Mouse (Mus musculus): ENCODE measurements at regions not wholly inside any gene's neighbourhood (a gene's known extent, or its start where the extent isn't known, plus 50 kb on each side); places are given as distances from the start of the nearest gene placed in this dataset.

GRCm38 (mm10) chr17:4661996-4662395, 332.1 kb upstream of the Arid1b start:
- no peaks in the 10 kb centered on the region for H3K36me3 ChIP-seq (replicated peaks; ENCODE audit: low read length)
- H3K27me3 ChIP-seq (replicated peaks), result no peaks in the 10 kb centered on the region
- no peaks in the 10 kb centered on the region for H3K9me3 ChIP-seq
- TF ChIP-seq GATA1 (IDR thresholded peaks at IDR 0.05; ENCODE audit: borderline replicate concordance, low read length) (no peak), FLI1 (IDR thresholded peaks at IDR 0.05; ENCODE audit: low read length) (no peak)
- H3K4me3 ChIP-seq (replicated peaks), result no peak overlapping the region
- no peaks in the 10 kb centered on the region for H3K4me1 ChIP-seq

GRCm38 (mm10) chr17:4668511-4668910, 325.6 kb upstream of the Arid1b start:
- Histone ChIP-seq H3K4me3 (replicated peaks) (no peak overlapping the region), H3K36me3 (replicated peaks; ENCODE audit: low read length) (no peaks in the 10 kb centered on the region), H3K27me3 (replicated peaks) (no peaks in the 10 kb centered on the region), H3K9me3 (no peaks in the 10 kb centered on the region), H3K4me1 (no peaks in the 10 kb centered on the region)
- TF ChIP-seq GATA1 (IDR thresholded peaks at IDR 0.05; ENCODE audit: borderline replicate concordance, low read length) (no peak), FLI1 (IDR thresholded peaks at IDR 0.05; ENCODE audit: low read length) (no peak)

GRCm38 (mm10) chr17:4673271-4673670, 320.9 kb upstream of the Arid1b start:
- TF ChIP-seq FLI1 (IDR thresholded peaks at IDR 0.05; ENCODE audit: low read length) (no peak), GATA1 (IDR thresholded peaks at IDR 0.05; ENCODE audit: borderline replicate concordance, low read length) (no peak)
- no peaks in the 10 kb centered on the region for H3K4me1 ChIP-seq
- no peaks in the 10 kb centered on the region for H3K36me3 ChIP-seq (replicated peaks; ENCODE audit: low read length)
- H3K9me3 ChIP-seq, result no peaks in the 10 kb centered on the region
- H3K4me3 ChIP-seq (replicated peaks), result no peak overlapping the region
- no peaks in the 10 kb centered on the region for H3K27me3 ChIP-seq (replicated peaks)

GRCm38 (mm10) chr17:4706421-4706820, 287.7 kb upstream of the Arid1b start:
- Histone ChIP-seq H3K4me1 (no peaks in the 10 kb centered on the region), H3K36me3 (replicated peaks; ENCODE audit: low read length) (no peaks in the 10 kb centered on the region), H3K9me3 (no peaks in the 10 kb centered on the region), H3K4me3 (replicated peaks) (no peak overlapping the region), H3K27me3 (replicated peaks) (no peaks in the 10 kb centered on the region)
- TF ChIP-seq FLI1 (IDR thresholded peaks at IDR 0.05; ENCODE audit: low read length) (no peak), GATA1 (IDR thresholded peaks at IDR 0.05; ENCODE audit: borderline replicate concordance, low read length) (no peak)

GRCm38 (mm10) chr17:4721061-4721460, 273.1 kb upstream of the Arid1b start:
- Histone ChIP-seq H3K4me1 (peaks cover 19% of the 10 kb centered on the region), H3K36me3 (replicated peaks; ENCODE audit: low read length) (no peaks in the 10 kb centered on the region), H3K4me3 (replicated peaks) (no peak overlapping the region), H3K9me3 (no peaks in the 10 kb centered on the region), H3K27me3 (replicated peaks) (no peaks in the 10 kb centered on the region)
- TF ChIP-seq GATA1 (IDR thresholded peaks at IDR 0.05; ENCODE audit: borderline replicate concordance, low read length), result no peak
- no peak for TF ChIP-seq FLI1 (IDR thresholded peaks at IDR 0.05; ENCODE audit: low read length)

GRCm38 (mm10) chr17:4724031-4724430, 270.1 kb upstream of the Arid1b start:
- Histone ChIP-seq H3K36me3 (replicated peaks; ENCODE audit: low read length) (no peaks in the 10 kb centered on the region), H3K9me3 (no peaks in the 10 kb centered on the region), H3K4me1 (peaks cover 33% of the 10 kb centered on the region), H3K4me3 (replicated peaks) (no peak overlapping the region), H3K27me3 (replicated peaks) (no peaks in the 10 kb centered on the region)
- TF ChIP-seq FLI1 (IDR thresholded peaks at IDR 0.05; ENCODE audit: low read length), result no peak

- Histone ChIP-seq H3K9me3 (no peaks in the 10 kb centered on the region), H3K27me3 (replicated peaks) (no peaks in the 10 kb centered on the region), H3K36me3 (replicated peaks; ENCODE audit: low read length) (no peaks in the 10 kb centered on the region), H3K4me3 (replicated peaks) (no peak overlapping the region), H3K4me1 (peaks cover 33% of the 10 kb centered on the region)
- no peak for TF ChIP-seq FLI1 (IDR thresholded peaks at IDR 0.05; ENCODE audit: low read length)
- TF ChIP-seq GATA1 (IDR thresholded peaks at IDR 0.05; ENCODE audit: borderline replicate concordance, low read length), result no peak
These were observed 267.8 kb upstream of the Arid1b start for GRCm38 (mm10) chr17:4726331-4726741.

GRCm38 (mm10) chr17:4734412-4734881, 259.7 kb upstream of the Arid1b start:
- H3K4me3 ChIP-seq (replicated peaks), result no peak overlapping the region
- H3K36me3 ChIP-seq (replicated peaks; ENCODE audit: low read length), result no peaks in the 10 kb centered on the region
- H3K4me1 ChIP-seq, result peaks cover 9% of the 10 kb centered on the region; the same call in 1 of the 2 replicates
- H3K9me3 ChIP-seq, result no peaks in the 10 kb centered on the region
- TF ChIP-seq FLI1 (IDR thresholded peaks at IDR 0.05; ENCODE audit: low read length), result no peak
- TF ChIP-seq GATA1 (IDR thresholded peaks at IDR 0.05; ENCODE audit: borderline replicate concordance, low read length), result no peak
- H3K27me3 ChIP-seq (replicated peaks), result no peaks in the 10 kb centered on the region

- no peak for TF ChIP-seq GATA1 (IDR thresholded peaks at IDR 0.05; ENCODE audit: borderline replicate concordance, low read length)
- no peak for TF ChIP-seq FLI1 (IDR thresholded peaks at IDR 0.05; ENCODE audit: low read length)
- Histone ChIP-seq H3K4me3 (replicated peaks) (no peak overlapping the region), H3K9me3 (no peaks in the 10 kb centered on the region), H3K27me3 (replicated peaks) (no peaks in the 10 kb centered on the region), H3K36me3 (replicated peaks; ENCODE audit: low read length) (no peaks in the 10 kb centered on the region), H3K4me1 (peaks cover 9% of the 10 kb centered on the region; the same call in 1 of the 2 replicates)
These were observed 258.9 kb upstream of the Arid1b start for GRCm38 (mm10) chr17:4735185-4735584.

- Histone ChIP-seq H3K4me1 (peaks cover 17% of the 10 kb centered on the region), H3K4me3 (replicated peaks) (no peak overlapping the region), H3K36me3 (replicated peaks; ENCODE audit: low read length) (no peaks in the 10 kb centered on the region), H3K27me3 (replicated peaks) (no peaks in the 10 kb centered on the region), H3K9me3 (no peaks in the 10 kb centered on the region)
- TF ChIP-seq GATA1 (IDR thresholded peaks at IDR 0.05; ENCODE audit: borderline replicate concordance, low read length), result no peak
- TF ChIP-seq FLI1 (IDR thresholded peaks at IDR 0.05; ENCODE audit: low read length), result no peak
These were observed 257.4 kb upstream of the Arid1b start for GRCm38 (mm10) chr17:4736689-4737088.
